Mouse (Mus musculus) heart, adult 9 months (tissue): ENCODE measurements around the gene Gm44965.

Experiments
- DNase-seq, 2 experiments: peaks; one replicate each; pipeline ENCODE4 v3.0.0; 2022; ENCODE audit warnings: low spot score in 2 of 2

Gene Gm44965

DNA sequence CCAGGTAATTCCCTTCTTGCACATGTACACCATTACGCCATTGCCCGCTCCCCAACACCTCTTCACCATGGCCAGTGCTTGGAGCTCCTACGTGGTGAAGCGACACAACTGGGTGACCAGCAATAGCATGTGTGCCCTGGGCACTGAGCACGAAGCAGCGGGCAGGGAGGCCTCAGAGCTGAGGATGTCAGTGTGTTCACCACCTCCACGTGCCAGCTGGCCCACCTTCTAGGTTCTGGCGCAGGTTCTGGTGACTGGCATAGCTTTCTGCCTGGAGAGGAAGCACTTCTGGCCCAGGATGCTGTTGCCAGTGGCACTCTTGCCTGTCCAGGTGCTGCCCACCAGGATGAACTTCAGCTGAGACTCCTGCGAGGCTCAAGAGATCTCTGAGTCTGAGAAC, 71.7 kb downstream of the Gm44965 start:
- DNase-seq, result no peak

DNA sequence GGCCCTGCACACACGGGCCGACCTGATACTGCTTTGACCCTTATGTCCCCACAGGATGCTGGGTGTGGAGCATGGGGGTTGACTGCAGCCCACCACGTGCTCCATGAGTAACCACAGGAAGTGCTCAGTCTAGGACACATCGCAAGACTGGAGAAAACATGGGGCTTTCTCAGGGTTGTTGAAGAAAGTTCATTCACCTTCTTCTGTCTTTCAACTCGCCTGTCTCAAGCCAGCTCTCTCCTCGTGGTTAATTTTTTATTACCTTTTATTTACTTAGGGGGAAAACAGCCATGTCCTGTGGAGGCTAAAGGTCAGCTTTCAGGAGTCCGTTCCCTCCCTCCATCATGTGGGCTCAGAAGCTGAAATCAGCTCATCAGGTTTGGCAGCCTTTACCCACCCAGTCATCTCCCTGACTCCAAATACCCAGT, 72.4 kb downstream of the Gm44965 start:
- DNase-seq, result no peak

DNA sequence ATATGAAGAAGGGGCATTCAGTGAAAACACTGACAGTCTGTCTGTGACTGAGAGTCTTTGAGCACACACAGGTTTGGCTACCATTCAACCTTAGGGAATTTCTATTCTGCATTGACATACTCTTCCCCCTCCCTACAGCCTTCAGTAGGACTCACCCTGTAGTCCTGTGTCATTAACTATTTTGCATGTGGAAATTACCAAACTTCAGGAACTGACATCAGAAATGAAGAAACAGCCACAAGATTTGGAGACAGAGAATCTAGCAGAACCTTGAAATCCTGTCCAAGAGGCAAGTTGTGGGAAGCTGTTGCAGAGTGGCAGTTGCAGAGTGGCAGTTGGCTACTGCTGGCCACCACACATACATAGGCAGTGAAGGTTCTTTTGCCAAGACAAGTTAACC, 74.3 kb downstream of the Gm44965 start:
- no peak for DNase-seq
